Mouse (Mus musculus) right cerebral cortex, postnatal 10 days (tissue): ENCODE measurements at regions not wholly inside any gene's neighbourhood (a gene's known extent, or its start where the extent isn't known, plus 50 kb on each side); places are given as distances from the start of the nearest gene placed in this dataset.

Experiments used
- DNase-seq, 2 experiments: peaks; one replicate each; pipeline ENCODE4 v3.0.0; 2021; ENCODE audit warnings: low spot score in 2 of 2

GRCm38 (mm10) chr1:154255971-154256370 is 55.0 kb downstream of the Zfp648 start:
- no peak for DNase-seq

GRCm38 (mm10) chr1:154256811-154257210 is 55.8 kb downstream of the Zfp648 start:
- peak; percentile 39 to 47 for DNase-seq

GRCm38 (mm10) chr1:154258511-154258910 is 57.5 kb downstream of the Zfp648 start:
- DNase-seq, result peak; percentile 36 to 42

GRCm38 (mm10) chr1:154260393-154260792 is 59.4 kb downstream of the Zfp648 start:
- no peak for DNase-seq

GRCm38 (mm10) chr1:154281438-154281837 is 80.5 kb downstream of the Zfp648 start:
- DNase-seq, result peak; percentile 66 to 75

GRCm38 (mm10) chr1:154286080-154286479 is 85.1 kb downstream of the Zfp648 start:
- DNase-seq, result no peak

GRCm38 (mm10) chr1:154292729-154293128 is 91.7 kb downstream of the Zfp648 start:
- no peak for DNase-seq

- no peak for DNase-seq
Observed at GRCm38 (mm10) chr1:154296080-154296479, 95.1 kb downstream of the Zfp648 start.

- no peak for DNase-seq
Observed at GRCm38 (mm10) chr1:154299866-154300265, 98.9 kb downstream of the Zfp648 start.

- DNase-seq, result peak; percentile 30 to 36
Observed at GRCm38 (mm10) chr1:154309650-154310049, 108.7 kb downstream of the Zfp648 start.
